Mouse (Mus musculus) T-cell, adult 2 months (primary cell): ENCODE results near the gene Lrrc75b.
"Not testable (repeated sequence)": the region's sequence is repeated elsewhere in the genome, so short reads cannot be mapped to it uniquely, and the experiment has no call there.

Experiments used
- DNase-seq: peaks from one replicate; pipeline ENCODE4 v3.0.0; 2022; ENCODE audit warnings: low spot score

The Lrrc75b gene

DNA sequence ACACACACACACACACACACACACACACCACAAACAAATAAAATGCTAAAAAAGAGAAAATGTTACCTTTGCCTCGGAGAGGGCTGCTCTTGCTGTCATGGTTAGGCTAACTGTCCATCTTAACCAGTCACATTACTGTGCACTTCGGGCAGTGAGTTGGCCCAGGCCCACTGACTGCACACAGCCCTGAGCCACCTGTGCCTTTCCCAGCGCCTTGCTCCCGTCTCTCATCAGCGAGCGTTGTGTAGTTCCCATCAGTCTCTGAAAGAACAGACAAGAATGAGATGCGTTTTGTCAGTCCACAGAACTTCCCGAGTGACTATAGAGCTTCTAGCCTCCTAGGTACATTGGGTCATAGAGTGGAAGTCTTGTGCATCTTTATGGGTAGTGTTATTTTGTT, 25.9 kb downstream of the Lrrc75b start:
- no peak for DNase-seq

DNA sequence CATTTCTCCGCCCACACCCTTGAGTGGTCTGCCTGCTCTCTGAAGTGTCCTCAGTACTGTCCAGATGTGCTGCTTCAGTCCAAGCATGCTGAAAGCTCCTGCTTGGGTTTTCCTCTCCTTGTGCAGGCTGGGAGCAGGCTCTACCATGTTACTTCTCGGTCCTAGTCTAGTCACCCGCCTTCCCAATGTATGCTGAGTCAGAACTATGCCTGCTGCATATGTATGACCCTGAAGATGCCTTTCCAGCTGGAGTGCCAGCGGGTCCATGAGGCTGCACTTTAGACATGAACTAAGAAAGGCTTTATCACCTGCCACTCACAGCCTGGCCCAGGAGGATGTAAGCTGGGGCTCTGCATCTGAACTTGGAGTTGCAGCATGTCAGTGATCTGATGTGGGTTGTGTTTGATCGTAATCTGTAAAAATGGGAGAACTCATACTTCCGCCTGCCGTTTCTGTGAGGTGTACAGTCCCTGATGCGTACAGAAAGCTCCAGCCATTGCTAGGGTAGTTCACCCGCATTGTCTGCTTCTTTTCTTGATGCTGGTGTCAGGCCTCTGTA, 28.5 kb downstream of the Lrrc75b start:
- peak; percentile 76 for DNase-seq

DNA sequence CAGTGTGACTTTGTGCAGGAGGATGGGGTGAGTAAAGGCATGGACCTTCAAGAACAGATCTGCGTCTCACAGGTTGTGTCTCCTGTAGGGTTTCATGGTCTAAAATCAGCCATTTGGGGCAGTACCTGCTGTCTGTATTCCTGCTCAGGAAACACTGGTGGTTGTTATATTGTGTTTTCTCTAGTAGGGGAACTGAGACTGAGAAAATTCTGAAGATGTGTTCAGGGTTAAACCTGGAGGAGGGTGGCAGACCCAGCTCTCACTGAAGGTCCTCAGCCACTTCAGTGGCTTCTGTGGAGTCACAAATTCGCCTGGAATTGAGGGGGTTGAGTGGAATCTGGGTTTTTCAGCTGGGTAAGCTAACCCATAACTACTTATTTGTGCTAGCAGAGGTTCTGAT, 29.8 kb downstream of the Lrrc75b start:
- no peak for DNase-seq

DNA sequence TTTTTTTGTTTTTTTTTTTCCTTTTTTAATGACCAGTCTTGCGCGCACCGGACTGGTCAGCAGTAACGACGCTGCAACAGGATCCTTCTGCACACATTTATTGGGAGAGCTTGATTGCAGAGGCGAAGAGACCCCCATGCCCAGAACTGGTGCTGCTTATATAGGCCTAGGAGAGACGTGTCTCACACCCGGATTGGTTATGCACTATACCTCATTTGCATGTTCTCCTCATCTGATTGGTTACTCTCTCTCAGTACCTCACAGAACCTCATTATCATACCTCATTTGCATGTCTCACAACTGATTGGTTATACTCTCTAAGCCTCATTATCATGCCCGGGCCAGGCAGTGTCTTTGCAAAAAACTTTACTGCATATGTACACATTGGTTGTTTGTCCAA, 34.7 kb downstream of the Lrrc75b start:
- DNase-seq: not testable (repeated sequence)

DNA sequence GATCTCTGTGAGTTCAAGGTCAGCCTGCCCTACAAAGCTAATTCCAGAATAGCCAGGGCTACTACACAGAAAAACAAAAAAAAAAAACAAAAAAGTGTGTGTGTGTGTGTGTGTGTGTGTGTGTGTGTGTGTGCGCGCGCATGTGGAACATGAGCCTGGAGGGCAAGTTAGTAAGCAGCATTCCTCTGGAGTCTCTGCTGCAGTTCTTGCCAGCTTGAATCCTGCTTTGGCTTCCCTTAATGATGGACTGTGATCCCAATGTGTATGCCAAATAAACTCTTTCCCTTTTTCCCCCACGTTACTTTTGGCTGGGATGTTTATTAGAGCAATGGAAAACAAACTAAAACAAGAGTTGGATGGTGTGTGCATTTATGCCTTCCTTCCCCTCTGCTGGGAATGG, 38.5 kb downstream of the Lrrc75b start:
- no peak for DNase-seq

DNA sequence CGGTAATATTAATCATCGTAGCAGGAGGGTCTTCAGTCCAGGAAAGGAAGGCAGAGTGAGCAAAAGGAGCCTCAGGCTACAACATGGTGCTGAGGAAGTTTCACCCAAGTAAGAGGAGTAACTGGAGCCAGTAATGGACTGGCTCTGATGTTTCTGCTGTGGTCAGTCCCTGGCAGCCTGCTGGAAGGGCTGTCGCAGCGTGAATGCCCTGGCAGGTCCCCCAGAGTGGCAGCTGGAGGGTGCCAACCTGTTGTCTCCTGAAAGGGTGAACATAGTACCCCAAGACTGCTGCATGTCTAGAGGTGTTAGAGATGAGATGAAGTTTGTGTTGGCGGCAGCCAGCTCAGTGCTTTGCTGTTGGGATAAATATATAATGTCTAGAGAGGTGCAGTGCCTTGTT, 39.5 kb downstream of the Lrrc75b start:
- DNase-seq: no peak

DNA sequence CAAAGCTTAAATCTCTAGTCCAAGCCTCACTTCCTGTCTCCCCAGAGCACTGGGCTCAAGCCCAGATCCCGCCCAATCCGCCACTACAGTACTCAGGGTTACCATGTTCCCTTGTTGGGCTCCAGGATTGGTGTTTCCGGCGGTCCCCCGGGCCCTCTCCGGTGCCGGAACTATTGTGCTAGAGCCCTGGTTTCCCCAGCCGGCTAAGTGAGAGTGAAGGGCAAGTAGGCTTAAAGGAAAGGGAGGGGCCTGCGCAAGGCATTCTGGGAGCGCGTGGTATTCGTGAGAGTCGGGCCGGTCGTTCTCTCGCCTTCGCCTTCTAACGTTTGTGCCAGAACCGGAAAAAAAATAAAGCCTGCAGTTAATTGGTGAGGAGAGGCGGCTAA, 42.4 kb downstream of the Lrrc75b start, which contains the start of gene Gucd1:
Gene Gucd1, minus strand, starts transcription at position 215 of the 386 bp plus-strand sequence.
- DNase-seq: peak; percentile 98

DNA sequence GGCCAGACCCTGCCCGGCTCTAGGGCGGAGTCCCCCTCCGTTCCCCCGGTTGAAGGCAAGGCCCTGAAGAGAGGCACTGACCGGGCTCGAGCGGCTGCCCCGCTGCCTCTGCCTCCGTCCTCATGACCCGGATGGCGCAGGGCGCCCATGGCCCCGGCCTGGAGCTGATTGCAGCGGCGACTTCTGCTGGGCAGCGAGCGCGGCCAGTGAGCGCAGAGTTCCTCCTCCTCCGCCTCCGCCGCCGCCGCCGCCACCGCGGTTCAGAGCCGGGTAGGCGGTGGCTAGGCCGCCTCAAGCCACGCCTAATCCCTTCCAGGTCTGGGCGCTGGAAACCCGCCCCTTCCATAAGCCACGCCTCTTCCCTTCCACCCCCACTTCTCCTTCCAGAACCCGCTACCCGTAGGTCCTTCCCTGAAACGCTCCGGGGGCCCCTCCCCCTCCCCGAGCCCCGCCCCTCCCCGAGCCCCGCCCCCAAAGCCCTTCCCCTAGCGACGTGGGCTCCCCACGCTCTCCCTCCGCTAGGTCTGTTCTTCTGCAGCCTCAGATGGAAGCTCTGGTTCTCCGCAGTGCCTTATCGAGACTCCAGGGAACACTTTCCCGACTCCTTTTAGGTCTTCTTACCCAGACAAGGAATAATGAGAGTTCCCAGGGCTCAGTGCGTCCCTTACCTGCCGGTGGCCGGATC, 42.9 kb downstream of the Lrrc75b start, which contains the start of gene Snrpd3:
Gene Snrpd3, plus strand, starts transcription at position 479 of the 685 bp plus-strand sequence.
- DNase-seq: peak; percentile 93

DNA sequence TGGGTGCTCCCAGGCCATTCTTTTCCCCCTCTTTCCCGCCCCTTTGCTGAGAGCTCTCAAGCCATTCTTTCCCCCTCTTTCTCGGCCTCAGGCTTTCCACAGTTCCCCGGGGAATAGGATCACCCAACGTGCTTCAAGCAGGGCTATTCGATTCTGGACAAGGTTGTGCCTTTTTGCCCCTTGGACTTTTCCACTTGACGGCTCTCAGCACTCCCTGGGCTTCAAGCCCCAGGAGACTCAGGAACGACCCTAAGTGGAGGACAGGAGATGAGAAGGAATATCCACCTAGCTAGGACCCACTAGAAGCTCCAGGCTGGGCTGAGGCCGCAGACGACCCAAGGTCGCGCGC, 43.4 kb downstream of the Lrrc75b start:
- DNase-seq: peak; percentile 4

DNA sequence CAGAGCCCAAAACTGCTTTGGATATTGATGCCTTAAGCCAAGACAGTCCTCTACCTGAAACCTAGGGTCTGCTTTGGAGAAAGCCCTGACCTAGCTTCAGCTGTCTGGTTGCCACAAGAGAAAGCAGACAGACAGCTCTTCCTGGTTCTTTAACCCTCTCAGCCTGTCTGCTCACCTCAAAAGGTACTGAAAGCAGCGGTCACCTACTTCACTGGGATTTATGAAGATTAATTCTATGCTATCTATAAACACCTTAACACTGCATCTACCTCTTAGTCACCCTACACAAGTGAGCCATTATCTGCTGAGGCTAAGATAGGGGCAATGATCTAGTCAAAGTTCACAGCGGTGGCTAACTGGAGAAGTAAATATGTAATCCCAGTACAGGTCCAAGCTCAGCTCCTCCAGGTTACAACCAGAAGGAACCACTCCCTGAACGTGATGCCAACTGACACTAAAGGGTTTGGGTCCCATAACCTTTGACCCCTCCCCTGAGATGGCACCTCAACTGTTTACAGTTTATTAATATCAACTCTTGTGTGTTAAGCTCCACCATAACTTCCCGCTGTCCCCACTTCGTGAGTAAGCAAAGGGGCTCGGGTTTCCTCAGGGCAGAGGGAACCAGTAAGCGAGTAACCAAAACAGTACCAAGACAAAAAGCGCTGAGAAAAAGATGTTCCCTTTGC, 43.9 kb downstream of the Lrrc75b start:
- DNase-seq: no peak

DNA sequence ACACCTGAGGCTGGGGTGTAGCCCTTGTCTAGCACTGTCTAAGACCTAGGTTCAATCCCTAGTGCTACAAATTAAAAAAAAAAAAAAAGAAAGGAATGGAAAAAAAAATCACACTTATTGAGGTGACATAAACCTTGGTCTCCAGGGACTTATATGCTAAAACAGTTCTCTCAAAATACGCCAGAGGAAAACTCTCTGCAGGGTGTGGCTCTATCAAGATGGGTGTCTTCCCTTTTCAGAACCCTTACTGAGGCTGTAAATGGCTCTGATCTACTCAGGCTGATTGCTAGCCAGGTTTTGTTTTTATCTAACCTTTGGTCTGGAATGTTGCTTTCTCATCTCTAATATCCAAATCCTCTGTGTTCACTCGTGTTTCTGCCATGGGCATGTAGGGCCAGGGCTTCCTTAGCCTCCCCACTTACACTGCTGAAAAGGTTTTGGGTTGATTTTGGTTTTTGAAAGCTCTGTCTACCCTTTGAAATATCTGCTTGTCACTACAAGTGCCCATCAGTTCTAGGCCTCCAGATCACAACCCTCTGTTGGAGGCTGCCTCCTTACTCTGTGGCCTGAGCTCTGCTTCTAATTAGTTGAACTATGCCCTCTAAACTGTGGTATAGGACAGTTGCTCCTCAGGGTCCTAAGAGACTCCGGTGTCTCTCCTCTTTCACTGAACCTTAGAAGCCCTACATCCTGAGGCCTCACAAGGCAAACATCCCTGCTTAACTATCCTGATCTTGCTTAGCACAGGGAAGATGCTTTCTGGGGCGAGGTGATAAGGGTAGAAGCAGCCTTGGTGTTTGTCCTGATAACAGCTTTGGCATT, 44.7 kb downstream of the Lrrc75b start:
- no peak for DNase-seq

DNA sequence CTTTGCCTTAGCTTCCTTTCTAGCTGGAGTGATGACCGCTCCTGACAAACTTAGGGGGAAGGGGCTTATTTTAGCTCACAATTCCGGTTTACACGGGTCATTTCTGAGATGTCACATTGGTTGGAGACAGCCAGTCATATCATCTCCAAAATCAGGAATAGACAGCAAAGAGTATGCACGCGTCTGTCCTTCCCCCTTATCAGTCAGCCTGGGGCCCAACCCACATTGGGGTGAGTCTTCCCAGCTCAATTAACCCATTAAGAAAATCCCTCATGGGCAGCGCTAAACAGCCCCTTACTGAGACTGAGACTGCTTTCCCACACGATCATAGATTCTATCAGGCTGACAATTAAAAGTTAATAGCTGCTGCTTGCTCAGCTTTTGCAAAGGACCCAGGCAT, 45.8 kb downstream of the Lrrc75b start:
- no peak for DNase-seq

DNA sequence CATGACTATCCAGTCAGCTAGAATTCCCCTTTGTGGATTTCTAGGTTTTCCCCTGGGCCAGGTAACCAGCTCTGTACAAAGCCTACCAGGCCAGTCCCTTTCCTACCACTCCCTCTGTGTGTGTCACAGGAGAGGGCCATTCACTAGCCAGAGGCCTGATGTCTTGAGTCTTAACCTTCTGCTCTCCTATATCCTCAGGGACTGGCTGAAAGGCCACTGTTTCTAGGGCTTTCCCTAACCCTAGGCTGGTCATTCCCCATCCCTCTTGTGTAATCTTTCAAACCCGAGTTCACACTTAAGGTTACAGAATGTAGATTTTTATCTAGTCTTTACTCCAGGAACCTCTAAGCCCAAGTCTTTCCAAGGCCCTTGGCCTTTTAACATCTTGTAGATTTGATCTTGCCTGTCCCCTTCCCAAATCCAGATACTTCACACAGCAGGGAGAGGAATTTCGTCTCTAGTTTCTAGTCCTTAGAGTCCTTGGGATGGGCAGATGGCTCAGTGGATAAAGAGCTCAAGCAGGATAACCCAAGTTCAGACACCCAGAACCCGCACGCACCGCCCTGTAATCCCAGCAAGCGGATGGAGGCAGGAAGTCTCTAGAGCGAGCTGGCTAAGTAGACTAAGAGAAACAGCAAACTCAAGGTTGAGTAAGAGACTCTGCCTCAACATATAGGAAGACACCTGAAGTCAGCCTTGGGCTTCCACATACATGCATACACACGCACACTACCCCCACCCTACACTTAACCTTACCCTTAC, 46.6 kb downstream of the Lrrc75b start:
- DNase-seq: no peak

DNA sequence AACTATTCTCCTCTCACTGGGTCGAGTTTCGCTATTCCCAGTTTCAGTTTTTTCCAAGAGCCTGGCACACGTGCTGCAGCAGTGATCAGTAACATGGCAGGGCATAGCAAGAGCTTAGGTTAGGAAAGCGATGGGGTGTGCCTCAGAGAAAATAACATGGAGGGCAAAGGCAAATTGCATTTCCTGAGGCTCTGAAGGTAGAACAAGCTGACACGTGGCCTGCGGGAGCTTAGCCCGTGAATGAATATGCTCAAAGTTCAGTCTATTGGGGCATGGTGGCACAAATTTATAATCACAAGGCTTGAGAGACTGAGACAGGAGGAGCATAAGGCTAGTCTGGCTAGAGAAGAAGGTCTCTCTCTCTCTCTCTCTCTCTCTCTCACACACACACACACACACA, 47.3 kb downstream of the Lrrc75b start:
- no peak for DNase-seq

DNA sequence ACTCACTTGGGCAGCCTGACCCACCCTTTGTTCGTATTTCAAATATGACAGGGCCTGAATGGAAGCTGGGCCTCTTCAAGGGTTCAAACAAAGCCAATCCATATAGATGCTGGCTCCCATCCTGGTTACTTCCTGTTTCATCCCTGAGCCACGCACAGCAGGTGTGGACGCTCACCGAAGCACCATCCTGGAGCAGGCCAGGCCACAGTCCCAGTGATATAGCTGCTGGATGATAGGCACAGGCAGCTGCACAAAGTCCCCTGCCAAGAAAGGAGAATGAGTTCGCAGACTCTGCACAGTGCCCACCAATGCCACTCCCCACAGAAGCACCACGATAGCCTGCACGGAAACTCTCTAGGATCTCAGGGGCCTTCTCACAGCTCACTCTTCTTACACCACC, 48.2 kb downstream of the Lrrc75b start:
- DNase-seq: no peak

DNA sequence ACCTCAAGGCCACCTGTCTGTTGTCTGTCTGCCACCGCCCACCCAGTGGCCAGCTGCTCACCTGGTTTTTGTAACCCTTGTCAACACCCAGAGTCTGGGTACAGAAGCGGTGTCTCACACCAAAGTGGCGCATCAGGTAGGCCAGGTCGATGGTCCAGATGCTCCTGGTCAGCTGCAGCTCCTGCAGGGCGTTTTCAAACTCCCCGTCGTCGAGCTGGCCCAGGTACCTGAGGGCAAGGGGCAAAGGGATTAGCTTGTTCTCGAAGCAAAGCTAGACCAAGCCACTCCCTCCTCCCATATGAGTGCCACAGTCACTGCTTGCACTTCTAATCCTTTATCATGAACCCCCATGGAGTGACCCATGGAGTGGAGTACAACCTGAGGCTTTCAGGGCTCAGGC, 49.1 kb downstream of the Lrrc75b start:
- DNase-seq: no peak

DNA sequence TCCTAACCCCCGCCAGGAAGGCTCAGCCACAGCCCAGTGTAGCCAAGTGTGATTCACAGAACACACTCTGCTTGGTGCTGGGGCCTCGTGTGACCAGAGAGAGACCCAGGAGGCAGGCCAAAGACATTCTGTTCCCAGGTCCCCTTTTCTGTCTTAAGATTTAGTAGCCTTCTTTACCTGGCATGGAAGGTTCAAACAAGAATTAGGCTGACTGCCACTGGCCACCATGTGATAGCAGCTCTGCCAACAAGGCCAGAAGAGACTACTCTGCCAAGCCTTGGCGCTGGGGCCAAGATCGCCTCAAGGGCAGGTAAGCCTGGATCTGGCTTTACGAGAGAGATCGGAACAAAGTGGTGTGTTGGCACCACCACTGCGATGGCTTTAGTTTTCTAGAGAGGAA, 49.7 kb downstream of the Lrrc75b start:
- no peak for DNase-seq

DNA sequence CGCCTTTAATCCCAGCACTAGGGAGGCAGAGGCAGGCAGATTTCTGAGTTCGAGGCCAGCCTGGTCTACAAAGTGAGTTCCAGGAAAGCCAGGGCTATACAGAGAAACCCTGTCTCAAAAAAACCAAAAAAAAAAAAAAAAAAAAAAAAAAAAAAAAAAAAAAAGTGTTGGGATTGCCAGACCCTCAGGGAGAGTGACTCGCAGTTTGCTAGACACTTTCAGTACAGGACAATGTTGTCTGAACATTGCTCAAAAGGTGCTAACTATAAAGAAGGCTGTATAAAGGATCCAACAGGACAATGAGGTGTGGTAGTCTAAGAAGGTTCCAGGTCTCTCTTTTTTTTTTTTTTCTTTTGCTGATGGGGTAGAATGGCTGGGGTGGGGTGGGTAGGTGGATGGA, 54.2 kb downstream of the Lrrc75b start:
- not testable (repeated sequence) for DNase-seq

DNA sequence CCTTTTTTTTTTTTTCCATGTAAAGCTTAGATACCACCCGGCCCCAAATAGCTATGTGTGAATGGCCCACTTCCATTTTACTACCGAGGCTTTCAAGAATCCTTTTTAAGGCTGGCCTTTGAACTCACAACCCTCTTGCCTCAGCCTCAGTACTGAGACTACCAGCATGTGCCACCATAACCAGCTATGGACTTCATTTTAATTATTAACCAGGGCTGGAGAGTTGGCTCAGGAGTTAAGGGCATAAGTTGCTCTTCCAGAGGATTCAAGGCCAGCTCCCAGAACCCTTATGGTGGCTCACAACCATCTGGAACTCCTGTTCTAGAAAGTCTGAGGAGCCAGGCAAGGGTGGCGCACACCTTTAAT, 55.0 kb downstream of the Lrrc75b start:
- DNase-seq: no peak

DNA sequence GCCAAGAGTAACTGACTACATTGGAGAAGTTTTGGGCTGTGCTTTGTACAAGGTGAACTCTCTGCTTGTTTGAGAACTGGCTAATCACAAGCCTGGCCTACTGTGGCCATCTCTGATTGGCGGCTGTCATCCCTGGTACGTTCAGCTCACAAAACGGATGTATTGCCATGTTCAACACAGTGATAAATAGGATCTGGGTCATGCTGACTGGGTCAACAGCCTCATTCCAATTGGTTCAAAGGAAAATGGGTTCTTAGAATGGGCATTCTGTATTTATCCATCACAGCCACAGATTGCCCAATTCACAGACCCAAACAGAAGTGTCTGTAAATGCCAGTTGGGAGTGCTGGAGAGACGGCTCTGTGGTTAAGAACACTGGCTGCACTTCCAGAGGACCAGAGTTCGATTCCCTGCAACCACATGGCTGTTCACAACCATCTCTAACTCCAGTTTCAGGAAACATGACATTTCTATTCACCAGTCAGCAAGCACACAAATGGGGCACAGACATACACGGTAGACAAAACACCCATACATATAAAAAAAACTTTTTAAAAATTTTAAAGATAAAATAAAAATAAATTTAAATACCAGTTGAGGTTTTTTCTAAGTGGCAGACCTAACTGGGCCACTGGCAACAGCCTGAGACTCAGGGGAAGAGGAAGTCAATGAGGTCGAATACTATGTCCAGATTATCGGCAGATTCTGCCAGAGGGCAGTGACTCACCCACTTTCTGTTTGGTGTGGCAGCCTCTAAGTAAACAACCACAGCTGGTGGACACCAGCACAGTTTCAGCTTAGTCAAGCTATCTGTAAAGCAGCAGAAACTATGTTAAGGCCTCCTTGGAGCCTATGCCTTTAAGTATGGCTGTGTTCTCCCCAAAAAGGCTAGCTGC, 55.6 kb downstream of the Lrrc75b start:
- DNase-seq: no peak

DNA sequence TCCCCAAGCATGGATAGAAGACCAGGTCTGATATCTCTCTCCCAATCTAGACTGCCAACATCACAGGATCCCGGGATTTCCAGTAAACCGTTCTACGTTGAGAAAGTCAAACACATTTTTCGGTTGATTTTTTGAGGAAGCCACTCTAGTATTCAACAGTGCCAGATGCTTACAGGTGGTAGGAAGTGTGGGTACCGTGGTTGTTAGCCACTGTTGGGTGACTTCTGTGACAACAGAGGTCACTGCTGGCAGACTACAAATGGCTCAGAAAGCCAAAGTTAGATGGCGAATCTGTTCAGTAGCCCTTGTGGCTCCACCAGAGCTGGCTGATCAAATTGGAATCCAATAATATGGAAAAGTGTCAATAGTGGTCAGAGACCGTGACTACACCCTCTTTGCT, 56.4 kb downstream of the Lrrc75b start:
- DNase-seq: no peak
